Mouse (Mus musculus): ENCODE measurements around the gene Trak2. TPM values are rescaled to one million over a fixed set of nuclear protein-coding genes. Genes with fewer than 3 reads are reported as not detected.

The Trak2 gene
- total RNA-seq, 2 experiments from 2014 or later, result 185 to 192 TPM

- intact Hi-C loops (cut with DNase I), result no loop called here
- no peak for DNase-seq (ENCODE audit: low spot score)
Observed at GRCm38 (mm10) chr1:58955716-58956115, 17.5 kb downstream of the Trak2 start.

- no peak for DNase-seq (ENCODE audit: low spot score)
- intact Hi-C loops (cut with DNase I), result no loop called here
Observed at GRCm38 (mm10) chr1:58954578-58955410, 18.4 kb downstream of the Trak2 start.

- DNase-seq (ENCODE audit: low spot score), result no peak
Observed at GRCm38 (mm10) chr1:58953686-58954434, 19.4 kb downstream of the Trak2 start.

DNA sequence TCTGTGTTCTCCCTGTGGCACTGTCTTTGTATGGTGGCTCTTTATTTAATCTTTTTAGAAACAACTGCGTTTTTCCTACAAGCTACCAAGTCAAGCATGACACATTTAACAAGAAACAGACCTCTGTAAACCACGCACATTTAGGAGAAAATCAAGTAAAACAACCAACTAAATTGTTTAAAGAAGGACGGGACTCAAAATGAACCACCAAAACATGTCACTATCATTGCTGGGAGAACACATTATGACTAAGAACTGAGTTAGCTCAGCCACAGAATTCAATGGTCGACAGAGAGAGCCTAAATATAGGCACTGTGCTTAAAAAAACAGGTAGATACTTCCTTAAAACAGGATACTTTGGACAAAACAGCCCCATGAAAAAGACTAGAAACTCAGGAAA lies 20.2 kb downstream of the Trak2 start:
- intact Hi-C loops (cut with DNase I), result no loop called here

More at GRCm38 (mm10) chr1:58953686-58954434, 19.4 kb downstream of the Trak2 start:
- intact Hi-C loops (cut with DNase I), result no loop called here

GRCm38 (mm10) chr1:58952526-58952925 lies 20.7 kb downstream of the Trak2 start:
- intact Hi-C loops (cut with DNase I), result no loop called here
- no peak for DNase-seq (ENCODE audit: low spot score)

More for the DNA sequence above, 20.2 kb downstream of the Trak2 start:
- DNase-seq (ENCODE audit: low spot score), result no peak

- intact Hi-C loops (cut with DNase I), result no loop called here
Observed at GRCm38 (mm10) chr1:58951841-58952240, 21.4 kb downstream of the Trak2 start.

DNA sequence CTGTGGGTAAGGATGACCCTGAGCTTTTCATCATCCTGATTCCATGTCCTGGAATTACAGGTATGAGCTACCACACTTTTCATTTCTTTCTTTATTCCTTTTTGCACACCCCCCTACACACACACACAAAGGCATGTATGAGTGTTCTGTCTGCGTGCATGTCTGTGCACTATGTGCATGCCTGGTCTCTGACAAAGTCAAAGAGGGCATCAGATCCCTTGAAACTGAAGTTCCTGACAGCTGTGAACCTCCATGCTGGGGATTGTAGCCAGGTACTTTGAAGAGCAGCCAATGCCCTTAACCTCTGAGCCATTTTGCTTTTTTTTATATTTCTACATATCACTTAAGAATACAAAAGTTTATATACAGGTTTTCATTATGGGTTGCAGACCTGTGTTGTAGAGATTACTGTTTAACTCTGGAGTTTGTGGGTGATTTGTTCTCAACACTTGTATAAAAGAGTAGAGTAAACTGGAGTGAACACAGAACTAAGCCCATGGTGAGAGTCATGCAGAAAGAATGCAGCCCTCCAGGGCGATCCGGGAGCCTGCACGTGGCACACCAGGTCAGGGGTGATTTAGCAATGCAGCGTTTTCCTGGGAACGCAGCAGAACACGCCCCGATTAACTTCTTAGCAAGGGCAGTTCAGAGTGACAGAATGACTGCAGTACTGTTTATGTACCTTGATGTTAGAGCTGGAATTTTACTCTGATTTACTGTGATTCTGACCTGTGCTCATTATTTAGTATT lies 22.2 kb downstream of the Trak2 start:
- intact Hi-C loops (cut with DNase I), result no loop called here
- no peak for DNase-seq (ENCODE audit: low spot score)

More at GRCm38 (mm10) chr1:58951841-58952240, 21.4 kb downstream of the Trak2 start:
- DNase-seq (ENCODE audit: low spot score), result no peak

DNA sequence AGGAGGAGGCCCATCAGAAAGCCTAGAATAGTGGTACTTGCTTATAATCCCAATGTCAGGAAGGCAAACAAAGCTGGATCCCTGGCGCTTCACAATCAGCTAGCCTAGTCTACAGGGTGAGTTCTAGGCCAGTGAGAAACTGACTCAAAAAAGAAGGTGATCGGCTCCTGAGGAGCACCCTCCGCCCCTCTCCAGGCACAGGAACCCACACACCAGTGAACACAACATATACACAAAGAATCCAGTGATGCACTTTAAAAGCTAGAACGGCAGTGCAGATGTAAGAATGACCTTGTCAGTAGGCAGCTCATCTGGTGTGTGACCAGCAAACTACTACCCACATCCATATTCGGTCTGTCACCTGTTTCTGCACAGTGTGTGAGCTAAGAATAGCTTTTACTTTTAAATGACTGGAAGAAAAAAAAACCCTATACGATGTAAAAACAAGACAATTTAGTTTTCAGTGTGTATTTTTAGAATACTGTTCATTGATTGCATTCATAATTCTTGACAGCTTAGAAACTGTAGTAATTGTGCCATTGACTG lies 23.6 kb downstream of the Trak2 start:
- DNase-seq (ENCODE audit: low spot score), result no peak
- intact Hi-C loops (cut with DNase I), result no loop called here

- intact Hi-C loops (cut with DNase I), result no loop called here
- no peak for DNase-seq (ENCODE audit: low spot score)
Observed at GRCm38 (mm10) chr1:58946718-58947117, 26.5 kb downstream of the Trak2 start.

- DNase-seq (ENCODE audit: low spot score), result no peak
- intact Hi-C loops (cut with DNase I), result no loop called here
Observed at GRCm38 (mm10) chr1:58945960-58946670, 27.1 kb downstream of the Trak2 start.

DNA sequence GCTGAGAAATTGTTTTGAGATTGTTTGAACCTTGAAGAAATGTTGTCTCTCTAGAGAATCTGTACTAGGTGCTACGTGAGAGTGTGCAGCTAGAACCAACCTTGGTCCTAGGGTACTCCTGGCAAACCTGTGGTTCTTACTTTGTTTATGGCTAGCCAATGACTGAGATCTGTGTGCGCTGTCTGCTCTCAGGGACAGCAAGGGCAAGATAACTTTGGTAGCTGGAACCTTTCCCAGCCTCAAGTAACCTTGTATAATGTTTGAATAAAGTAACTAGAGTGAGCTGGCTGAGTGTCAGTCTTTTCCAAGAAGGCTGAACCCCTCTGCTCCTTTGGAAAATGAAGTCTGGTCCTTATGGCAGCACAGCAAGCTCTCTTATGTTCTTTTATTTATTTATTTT lies 27.7 kb downstream of the Trak2 start:
- DNase-seq (ENCODE audit: low spot score), result no peak
- intact Hi-C loops (cut with DNase I), result no loop called here

DNA sequence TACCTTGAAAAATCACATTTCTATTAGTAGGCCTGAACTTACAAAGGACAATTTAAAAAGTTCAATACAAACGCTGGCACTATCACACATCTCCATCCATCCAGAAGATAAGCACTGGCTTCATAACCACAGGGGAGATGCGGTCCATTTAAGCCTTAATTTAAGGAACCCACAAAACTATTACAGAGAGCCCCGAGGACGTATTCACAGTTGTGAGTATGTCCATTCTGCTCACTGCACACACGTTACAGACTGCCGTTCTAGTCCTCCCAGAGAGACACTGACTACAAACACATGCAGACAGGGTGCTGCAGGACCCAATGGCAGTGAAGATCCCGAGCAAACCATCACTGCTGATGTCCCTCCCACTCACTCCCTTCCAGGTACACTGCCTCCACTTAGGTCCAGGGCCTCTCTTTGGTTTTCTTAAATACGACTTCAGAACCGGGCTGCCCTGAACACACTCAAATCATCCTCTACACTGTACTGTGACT lies 35.6 kb downstream of the Trak2 start:
- intact Hi-C loops (cut with DNase I), result no loop called here
- DNase-seq (ENCODE audit: low spot score), result no peak

DNA sequence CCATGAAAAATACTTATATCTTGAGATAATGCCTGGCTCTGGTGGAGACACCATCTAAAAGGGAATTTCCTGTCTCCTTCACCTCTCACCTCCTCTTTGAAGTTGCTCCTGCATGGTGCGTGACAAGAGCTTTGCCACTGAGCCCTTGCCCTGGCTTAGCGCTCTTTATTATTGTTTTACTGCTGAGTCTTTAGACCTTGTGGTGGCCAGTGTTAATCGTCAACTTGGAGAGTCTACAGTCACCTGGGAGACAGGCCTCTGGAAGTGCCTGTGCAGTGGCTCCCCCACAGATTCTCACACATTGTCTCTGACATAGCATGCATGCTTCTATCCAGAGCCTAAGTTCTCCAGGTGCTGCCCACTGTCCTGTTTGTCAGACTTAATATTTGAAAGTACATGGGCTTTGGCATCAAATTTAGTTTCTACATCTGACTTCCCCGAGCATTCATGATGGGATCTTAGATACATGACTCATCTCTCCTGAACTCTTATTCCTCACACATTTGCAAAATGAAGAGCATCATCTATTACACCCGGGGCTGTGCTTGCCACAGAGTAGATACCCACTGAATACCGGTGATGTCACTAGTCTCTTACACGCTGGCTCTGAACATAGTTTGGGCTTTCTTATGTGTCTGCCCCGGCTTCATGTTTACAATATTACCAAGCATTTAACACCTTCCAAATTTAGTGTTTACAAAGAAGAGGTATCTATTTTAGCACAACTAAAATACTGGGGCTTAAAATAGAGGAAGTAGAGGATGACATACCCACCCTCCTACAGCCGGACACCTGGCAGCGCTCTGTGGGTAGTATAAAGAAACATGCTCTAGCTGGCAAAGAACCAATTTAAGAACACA lies 36.3 kb downstream of the Trak2 start:
- intact Hi-C loops (cut with DNase I), result no loop called here
- DNase-seq (ENCODE audit: low spot score), result no peak

GRCm38 (mm10) chr1:58926664-58927063 lies 46.6 kb downstream of the Trak2 start:
- no peak for DNase-seq (ENCODE audit: low spot score)
- intact Hi-C loops (cut with DNase I), result loop anchor here (1.0 kb wide), 1 partner anchor 35 kb away; no protein-coding TSS in a partner anchor

- no peak for DNase-seq (ENCODE audit: low spot score)
- intact Hi-C loops (cut with DNase I), result loop anchor here (5.0 kb wide), 1 partner anchor 70 kb away; no protein-coding TSS in a partner anchor
Observed at GRCm38 (mm10) chr1:58917566-58917965, 55.7 kb downstream of the Trak2 start.

- DNase-seq (ENCODE audit: low spot score), result no peak
- intact Hi-C loops (cut with DNase I), result loop anchor here (5.0 to 10.0 kb wide), 3 partner anchors 83 to 345 kb away; partner anchors contain the start of gene Tmem237
Observed at GRCm38 (mm10) chr1:58909636-58910272, 63.5 kb downstream of the Trak2 start.

- intact Hi-C loops (cut with DNase I), result loop anchor here (10.0 kb wide), 2 partner anchors 221 to 339 kb away; partner anchors contain the start of gene Tmem237
- no peak for DNase-seq (ENCODE audit: low spot score)
Observed at GRCm38 (mm10) chr1:58903681-58904080, 69.5 kb downstream of the Trak2 start.
